Mouse (Mus musculus): Measurements from ENCODE around the gene Cox14.
"Not testable (repeated sequence)": the region's sequence is repeated elsewhere in the genome, so short reads cannot be mapped to it uniquely, and the experiment has no call there.

The Cox14 gene

DNA sequence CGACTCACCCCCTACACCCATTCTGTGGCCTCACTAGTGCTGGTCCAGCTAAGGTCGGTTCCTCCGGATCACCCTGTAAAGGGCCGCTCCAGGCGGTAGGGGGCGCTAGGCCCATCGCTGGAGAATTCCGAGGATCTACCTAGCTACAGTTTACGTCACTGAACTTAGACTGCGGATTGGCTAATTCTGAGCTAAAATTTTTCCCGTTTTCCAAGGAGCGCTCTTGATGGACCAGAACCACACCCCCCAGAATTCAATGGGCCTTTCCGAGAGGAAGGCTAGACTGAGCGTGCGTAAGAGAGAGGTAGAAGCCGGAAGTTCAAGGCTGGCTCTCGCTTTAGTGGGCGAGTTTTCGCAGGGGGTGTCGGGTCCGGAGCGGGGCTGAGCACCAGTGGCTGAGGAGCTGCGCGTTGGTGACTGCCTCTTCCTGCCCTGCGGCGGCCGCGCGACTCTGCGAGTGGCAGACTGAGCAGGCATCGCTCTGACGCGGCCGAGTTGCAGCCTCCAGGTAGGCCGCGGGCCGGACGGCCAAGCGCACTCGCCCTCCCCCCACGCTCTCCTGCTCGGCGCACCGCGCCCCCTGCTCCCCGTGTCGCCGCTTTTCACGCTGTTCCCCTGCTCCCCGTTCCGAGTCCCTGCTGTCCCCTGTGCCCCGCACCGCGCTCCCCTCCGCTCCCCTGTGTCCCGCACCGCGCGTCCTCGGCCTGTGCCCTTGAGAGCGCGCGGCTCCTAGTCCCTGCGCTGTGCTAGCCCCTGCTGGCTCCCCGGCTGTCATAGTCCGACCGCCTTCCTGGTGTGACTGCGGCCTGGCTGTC is at the start of gene Cox14:
Cox14 (plus strand) TSS at position 278 of the 815 bp plus-strand sequence.
- peak; percentile 91 to 97 for DNase-seq

- no peak for DNase-seq
Measured at GRCm38 (mm10) chr15:99677089-99677488, 48.3 kb upstream of the Cox14 start.

GRCm38 (mm10) chr15:99678063-99678800 is 47.2 kb upstream of the Cox14 start:
- DNase-seq, result peak in 1 of 2 experiments; percentile 43

DNA sequence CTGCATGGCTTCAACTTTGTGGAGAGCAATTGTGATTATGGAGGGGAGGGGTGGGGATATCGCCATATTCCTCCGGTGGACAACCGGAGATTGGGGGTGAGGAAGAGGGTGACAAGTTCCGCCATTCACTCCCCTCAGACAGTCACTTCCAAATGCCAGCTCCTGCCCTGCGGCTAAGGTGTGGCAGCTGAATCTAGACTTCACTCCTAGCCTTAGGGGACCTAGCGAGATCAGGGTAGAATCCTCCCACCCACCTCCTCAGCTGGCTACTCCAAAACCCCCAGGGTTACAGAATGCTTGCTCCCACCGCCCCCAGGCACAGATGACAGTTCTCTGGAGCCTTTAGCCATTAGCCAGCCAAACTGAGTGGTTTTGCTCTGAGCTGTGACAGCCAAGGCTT is 46.4 kb upstream of the Cox14 start:
- no peak for DNase-seq

DNA sequence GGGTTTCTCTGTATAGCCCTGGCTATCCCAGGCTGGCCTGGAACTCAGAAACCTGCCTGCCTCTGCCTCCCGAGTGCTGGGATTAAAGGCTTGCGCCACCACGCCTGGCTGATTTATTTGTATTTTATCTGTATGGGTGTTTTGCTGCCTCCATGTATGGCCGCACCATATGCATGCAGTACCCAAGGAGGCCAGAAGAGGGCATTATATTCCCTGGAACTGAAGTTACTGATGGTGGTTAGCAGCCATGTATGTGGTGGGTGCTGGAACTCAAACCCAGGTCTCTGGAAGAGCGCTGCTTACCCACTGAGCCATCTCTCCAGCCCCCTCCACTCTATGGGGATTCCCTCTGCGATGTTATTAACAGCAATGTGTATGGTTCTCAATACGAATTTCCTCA is 42.5 kb upstream of the Cox14 start:
- peak in 1 of 2 experiments; percentile 21 for DNase-seq

DNA sequence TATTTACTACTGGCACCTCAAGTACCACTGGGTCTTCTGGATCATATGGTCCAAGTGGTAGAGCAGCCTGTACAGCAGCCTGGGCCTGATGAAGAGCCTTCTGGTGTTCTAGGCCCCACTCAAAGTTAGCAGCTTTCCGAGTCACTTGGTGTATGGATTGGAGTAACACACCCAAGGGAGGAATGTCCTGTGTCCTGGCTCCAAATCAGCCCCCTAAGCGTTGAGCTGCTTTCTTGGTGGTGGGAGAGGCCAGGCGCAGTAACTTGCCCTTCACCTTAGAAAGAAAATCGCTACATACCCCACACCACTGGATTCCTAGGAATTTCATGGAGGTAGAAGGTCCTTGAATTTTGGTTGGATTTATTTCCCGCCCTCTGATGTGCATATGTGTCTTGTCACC is 41.3 kb upstream of the Cox14 start:
- no peak for DNase-seq

GRCm38 (mm10) chr15:99688712-99689111 is 36.7 kb upstream of the Cox14 start:
- DNase-seq, result peak; percentile 56

DNA sequence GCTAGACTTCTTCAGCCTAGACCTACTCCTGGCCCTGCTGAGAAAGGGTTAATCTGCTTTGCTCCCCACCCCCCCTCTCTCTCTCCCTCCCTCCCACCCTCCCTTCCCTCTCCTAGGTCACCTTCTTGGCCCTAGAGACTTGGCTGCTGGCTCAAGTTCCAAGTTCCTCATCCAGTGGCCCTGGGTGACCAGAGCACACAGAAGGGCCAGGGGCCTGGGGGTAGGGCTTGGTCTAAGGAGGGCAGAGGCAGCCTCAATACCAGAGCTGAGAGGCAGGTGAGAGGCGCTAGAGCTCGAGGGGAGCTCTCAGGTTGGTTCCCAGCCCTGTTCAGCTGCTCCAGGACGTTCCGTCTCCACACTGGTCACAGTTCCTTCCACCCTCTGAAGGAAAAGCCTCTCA is 34.5 kb upstream of the Cox14 start:
- peak in 1 of 2 experiments; percentile 55 for DNase-seq

GRCm38 (mm10) chr15:99691976-99692375 is 33.4 kb upstream of the Cox14 start:
- no peak for DNase-seq

DNA sequence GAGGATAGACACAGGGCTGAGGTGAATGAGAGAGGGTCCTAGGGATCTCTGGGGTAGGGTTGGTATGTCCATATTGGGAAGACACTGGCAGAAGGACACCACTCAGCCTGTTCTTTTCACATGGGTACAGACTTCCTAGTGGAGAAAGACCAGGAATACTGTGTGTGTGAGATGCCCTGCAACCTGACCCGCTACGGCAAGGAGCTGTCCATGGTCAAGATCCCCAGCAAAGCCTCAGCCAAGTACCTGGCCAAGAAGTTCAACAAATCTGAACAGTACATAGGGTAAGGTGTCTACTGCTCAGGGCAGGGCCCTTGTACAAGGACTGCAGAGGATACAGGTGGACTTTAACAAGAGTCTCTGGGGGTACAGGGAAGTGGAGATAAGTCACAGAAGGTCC is 28.1 kb upstream of the Cox14 start:
- DNase-seq, result no peak

DNA sequence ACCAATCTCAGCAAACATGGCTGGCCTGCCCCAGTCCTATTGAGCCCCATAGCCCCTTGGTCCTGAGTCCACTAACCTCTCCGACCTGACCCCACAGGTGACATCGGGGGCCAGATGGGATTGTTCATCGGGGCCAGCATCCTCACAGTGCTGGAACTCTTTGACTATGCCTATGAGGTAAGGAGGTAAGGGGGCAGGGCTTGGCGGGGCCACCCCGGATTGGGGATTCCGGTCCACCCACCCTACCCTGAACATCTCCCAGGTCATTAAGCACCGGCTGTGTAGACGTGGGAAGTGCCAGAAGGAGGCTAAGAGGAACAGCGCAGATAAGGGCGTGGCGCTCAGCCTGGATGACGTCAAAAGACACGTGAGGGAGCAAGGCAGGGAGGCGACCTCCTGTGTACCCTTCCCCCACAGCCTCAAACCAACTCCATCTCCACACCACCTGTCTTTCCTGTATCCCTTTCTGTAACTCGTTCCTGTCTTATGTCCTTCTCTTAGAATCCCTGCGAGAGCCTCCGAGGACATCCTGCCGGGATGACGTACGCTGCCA is 26.8 kb upstream of the Cox14 start:
- DNase-seq, result peak in 1 of 2 experiments; percentile 46

DNA sequence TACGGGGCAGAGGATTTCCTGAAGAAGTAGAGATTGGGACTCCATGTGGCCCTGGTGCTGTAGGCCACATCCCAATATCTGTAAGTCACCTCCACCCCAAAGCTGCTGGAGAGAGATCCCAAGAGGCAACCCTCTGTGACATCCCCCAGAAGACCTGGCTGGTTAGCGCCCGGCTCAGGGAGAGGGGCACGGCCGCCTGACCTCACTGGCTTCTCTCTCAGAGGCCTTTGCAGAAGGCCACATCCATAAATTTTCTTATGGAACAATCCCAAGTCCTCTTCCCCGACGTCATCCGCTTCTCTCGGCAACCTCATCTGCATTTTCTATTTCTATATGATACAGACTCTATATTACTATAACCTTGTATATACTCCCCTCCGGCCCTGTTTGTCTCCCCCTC is 25.7 kb upstream of the Cox14 start:
- no peak for DNase-seq

DNA sequence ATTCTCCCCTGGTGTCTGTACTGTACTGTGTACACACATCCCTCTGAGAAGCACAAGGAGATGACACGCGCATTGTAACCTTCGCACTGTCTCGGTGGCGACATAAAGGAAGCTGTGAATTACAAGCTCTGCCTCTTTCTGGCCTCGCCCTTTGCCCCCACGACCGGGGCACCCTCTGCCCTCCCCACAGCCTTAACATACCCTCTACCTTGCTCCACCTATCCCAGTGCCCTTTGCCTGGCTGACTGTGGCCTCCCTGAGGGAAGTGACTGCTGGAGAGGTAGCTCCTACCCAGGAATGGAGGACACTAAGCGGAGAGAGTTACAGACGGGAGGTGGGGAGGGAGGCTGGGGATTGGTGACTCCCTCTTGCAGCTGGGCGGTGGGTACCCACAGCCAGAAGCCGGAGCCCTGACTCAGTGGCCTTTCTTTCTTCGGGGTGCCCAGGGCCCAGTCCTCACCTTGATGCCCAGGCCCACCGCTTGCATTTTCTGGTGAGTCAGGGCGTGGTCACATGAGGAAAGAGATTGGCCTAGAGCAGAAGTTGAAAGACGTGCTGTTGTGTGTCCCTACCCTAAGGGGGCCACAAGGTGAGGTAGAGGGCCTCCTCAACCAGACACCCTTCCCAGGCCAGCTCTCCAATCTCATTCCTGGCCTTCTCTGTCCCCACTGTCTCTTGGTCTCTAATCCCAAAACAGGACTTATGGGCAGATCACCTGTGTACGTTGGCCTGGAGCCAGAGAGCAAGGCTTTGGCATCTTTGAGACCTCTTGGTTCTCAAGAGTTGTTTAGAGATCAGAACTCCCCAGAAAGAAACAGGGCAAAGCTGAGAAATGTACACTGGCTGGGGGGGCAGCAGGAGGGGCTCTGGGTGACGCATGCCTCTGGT is 25.0 kb upstream of the Cox14 start:
- DNase-seq, result peak; percentile 39 to 76

DNA sequence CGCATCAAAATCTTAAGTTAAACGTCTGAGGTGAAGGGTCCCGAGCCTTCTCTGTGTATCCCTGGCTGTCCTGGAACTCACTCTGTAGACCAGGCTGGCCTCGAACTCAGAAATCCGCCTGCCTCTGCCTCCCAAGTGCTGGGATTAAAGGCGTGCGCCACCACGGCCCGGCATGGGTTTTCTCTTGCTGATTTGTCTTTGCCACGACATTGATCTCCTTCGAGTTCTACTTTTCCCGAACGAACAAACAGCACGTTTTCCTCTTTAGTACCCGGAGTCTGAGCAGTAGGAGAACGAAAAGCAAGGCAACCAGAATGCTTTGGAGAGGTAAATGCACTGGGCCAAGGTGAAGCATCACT is 23.8 kb upstream of the Cox14 start:
- DNase-seq, result not testable (repeated sequence)

GRCm38 (mm10) chr15:99701999-99702900 is 23.2 kb upstream of the Cox14 start, which contains the start of gene Smarcd1:
Gene Smarcd1, plus strand, starts transcription at chr15:99702129.
- peak; percentile 95 for DNase-seq

- no peak for DNase-seq
Measured at GRCm38 (mm10) chr15:99703104-99703503, 22.3 kb upstream of the Cox14 start.

GRCm38 (mm10) chr15:99703676-99704040 is 21.8 kb upstream of the Cox14 start:
- no peak for DNase-seq

DNA sequence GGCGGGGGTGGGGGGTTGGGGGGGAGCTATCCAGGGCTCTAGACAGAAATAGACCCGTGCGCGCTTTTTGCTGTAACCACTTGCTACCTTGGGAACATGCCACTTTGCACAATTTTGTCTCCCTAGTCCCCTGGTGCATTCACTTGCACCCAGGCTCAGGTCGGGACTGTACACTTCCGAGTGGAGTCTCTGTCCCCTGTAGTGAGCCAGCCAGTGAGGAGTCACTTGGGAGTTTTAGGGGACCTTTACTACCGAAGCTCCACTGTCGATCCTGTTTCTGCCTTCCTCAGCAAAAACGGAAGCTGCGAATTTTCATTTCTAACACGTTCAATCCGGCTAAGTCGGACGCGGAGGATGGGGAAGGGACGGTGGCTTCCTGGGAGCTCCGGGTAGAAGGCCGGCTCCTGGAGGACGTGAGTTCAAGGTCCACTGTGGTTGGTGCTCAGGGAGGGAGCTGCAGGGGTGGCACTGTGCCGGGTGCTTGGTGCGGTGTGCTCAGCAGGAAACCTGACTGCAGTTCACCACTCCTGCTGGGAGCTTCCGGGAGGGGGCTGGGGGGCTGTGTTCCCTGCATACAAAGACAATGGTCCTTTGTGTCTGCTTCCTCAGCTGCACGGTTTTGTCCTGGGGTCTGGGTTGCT is 21.3 kb upstream of the Cox14 start:
- peak; percentile 79 to 91 for DNase-seq

- no peak for DNase-seq
Measured at GRCm38 (mm10) chr15:99704881-99705280, 20.5 kb upstream of the Cox14 start.

DNA sequence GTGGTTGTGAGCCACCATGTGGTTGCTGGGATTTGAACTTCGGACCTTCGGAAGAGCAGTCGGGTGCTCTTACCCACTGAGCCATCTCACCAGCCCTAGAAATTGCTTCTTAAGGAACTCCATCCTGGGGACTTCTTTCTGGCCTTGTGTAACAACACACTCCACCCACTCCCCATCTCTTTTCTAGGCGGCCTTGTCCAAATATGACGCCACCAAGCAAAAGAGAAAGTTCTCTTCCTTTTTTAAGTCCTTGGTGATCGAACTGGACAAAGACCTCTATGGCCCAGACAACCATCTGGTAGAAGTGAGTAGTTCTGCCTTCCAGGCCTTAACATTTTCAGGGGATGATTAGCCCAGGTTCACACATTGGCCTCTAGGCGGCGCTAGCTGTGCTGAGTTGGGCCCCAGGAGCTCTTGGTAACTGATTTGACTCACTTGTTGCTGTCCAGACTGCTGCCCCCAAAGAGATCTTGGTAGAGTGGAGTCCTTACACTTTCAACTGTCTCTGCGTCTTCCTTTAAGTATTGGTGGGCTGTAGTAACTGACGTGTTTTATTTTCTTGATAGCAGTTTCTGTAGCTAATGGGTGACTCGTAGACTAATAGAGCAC is 19.9 kb upstream of the Cox14 start, which contains the start of gene Gm17349:
Gm17349 (minus strand) TSS at position 51 of the 609 bp plus-strand sequence.
- DNase-seq, result peak; percentile 64 to 75

DNA sequence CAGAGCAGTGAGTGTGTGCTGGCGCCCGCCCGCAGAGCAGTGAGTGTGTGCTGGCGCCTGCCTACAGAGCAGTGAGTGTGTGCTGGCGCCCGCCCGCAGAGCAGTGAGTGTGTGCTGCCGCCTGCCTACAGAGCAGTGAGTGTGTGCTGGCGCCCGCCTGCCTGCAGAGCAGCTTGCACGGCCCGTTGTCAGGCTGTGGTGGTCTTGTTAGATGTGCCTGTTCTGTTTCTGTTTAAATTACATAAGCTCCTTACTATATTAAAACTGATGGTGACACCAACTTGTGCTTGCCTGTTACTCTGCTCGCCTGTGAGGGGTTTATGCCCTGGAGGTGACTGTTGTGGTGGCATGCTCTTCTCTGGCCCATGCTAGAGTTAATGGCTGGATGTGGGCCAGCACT is 17.2 kb upstream of the Cox14 start:
- no peak for DNase-seq
